8 mouse cellular contexts compared by ENCODE assay signal in the genomic region with DNA sequence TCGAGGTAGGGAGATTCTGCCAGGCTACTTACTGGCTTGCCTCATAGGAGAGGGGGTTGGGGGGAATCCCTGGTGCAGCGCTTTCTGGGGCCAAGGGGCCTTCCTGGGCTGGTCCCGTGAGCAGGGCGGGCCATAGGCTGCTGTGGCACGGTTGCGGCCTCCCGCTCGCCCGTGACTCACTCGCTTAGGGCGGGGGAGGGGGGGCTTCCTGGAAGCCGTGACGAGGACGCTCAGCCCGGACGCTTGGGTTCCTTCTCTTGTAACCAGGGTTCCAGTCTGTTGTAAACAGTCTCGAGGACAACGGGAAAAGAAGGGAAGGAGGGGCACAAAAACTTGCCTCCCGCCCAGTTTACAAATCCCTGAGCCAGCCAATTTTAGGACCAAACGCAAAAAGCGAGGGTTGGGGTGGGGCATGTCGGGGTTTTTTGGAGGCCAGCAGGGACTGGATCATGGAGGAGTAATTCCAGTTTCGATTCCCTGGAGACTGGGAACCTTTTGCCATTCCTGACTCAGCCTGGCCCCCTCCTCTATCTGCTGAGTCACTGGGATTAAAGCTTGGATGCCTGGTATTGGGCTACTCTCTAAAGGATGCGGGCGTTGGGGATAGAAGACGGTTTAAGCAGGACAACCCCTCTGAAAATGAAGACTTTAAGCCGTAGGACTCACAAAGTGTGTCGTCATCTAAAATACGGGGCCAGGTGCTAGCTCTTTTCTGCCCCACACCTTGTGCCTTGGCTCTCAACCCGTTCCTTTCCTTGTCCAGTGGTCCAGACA. TPM values are rescaled to one million over a fixed set of nuclear protein-coding genes. Genes with fewer than 3 reads are reported as not detected.
DNase-seq lines count a peak whose midpoint lies in the region; ATAC-seq lines count a peak whose summit lies in the region.

No protein-coding gene starts in this region.

- peaks cover 91% of the 10 kb centered on the region for H3K4me1 ChIP-seq in erythroblast, embryonic 14.5 days (ENCODE audit: control insufficient read depth)
- peaks cover 77% of the 10 kb centered on the region for H3K4me1 ChIP-seq in embryonic facial prominence, embryonic 15.5 days
- peaks cover 66% of the 10 kb centered on the region for H3K4me1 ChIP-seq in midbrain, embryonic 10.5 days

- H3K4me2 ChIP-seq in embryonic facial prominence, embryonic 15.5 days (replicated peaks), result peak overlapping the region; percentile 73

- peak; percentile 87 to 89 for DNase-seq in heart, postnatal 10 days
- DNase-seq in kidney, postnatal 4 days, result peak; percentile 77 to 86
- DNase-seq in midbrain, embryonic 10.5 days (ENCODE audit: low spot score), result peak; percentile 49
- peak; percentile 80 to 87 for DNase-seq in spleen, postnatal 4 days (ENCODE audit: low spot score in 2 of 2)
- no peak for DNase-seq in layer of hippocampus, postnatal 36 days

- ATAC-seq in erythroblast, adult 5-6 weeks (replicated peaks; ENCODE audit: low FRiP score, poor library complexity, severe bottlenecking), result no peak
- ATAC-seq in embryonic facial prominence, embryonic 15.5 days (ENCODE audit: insufficient number of reproducible peaks, low FRiP score, low TSS enrichment, low read depth), result peak; percentile 59

- H3K27me3 ChIP-seq in erythroblast, embryonic 14.5 days (ENCODE audit: control insufficient read depth), result peaks cover 5% of the 10 kb centered on the region
- no peaks in the 10 kb centered on the region for H3K27me3 ChIP-seq in embryonic facial prominence, embryonic 15.5 days
- H3K27me3 ChIP-seq in midbrain, embryonic 10.5 days (ENCODE audit: low read depth, poor library complexity, severe bottlenecking), result peaks cover 17% of the 10 kb centered on the region

- peak overlapping the region; percentile 39 for H3K9ac ChIP-seq in embryonic facial prominence, embryonic 15.5 days

- peaks cover 21% of the 10 kb centered on the region for H3K36me3 ChIP-seq in erythroblast, embryonic 14.5 days (ENCODE audit: control insufficient read depth)
- peaks cover 20% of the 10 kb centered on the region; the same call in 1 of the 2 replicates for H3K36me3 ChIP-seq in embryonic facial prominence, embryonic 15.5 days
- H3K36me3 ChIP-seq in midbrain, embryonic 10.5 days, result peaks cover 20% of the 10 kb centered on the region

- H3K4me3 ChIP-seq in erythroblast, embryonic 14.5 days (replicated peaks), result peak overlapping the region; percentile 62
- H3K4me3 ChIP-seq in embryonic facial prominence, embryonic 15.5 days (replicated peaks), result peak overlapping the region; percentile 39
- H3K4me3 ChIP-seq in midbrain, embryonic 10.5 days, result peak overlapping the region; percentile 47

- H3K9me3 ChIP-seq in erythroblast, embryonic 14.5 days (ENCODE audit: control insufficient read depth, low read length), result no peaks in the 10 kb centered on the region
- no peaks in the 10 kb centered on the region for H3K9me3 ChIP-seq in embryonic facial prominence, embryonic 15.5 days (replicated peaks)
- no peaks in the 10 kb centered on the region for H3K9me3 ChIP-seq in midbrain, embryonic 10.5 days (replicated peaks)

- intact Hi-C loops in heart, postnatal 10 days (cut with DNase I), result no loop called here

- 2% methylated on average over 30 of the region's 30 CpGs for WGBS in embryonic facial prominence, embryonic 15.5 days
- 6% methylated on average over 30 of the region's 30 CpGs for WGBS in midbrain, embryonic 10.5 days

- H3K27ac ChIP-seq in embryonic facial prominence, embryonic 15.5 days (replicated peaks), result peak overlapping the region; percentile 98
- H3K27ac ChIP-seq in midbrain, embryonic 10.5 days (replicated peaks), result peak overlapping the region; percentile 83

RNA-seq across cellular contexts. Expression of gene Zfp36, which starts 1.2 kb away (rescaled TPM):
- polyA plus RNA-seq in erythroblast, embryonic 14.5 days (2012), result 2.3 and 2.8 TPM in 2 replicates
- 47.0 and 53.2 TPM in 2 replicates for total RNA-seq in erythroblast, adult 5-6 weeks (2015; ENCODE audit: low replicate concordance)
- 7.7 and 15.1 TPM in 2 replicates for total RNA-seq in erythroblast, adult 5-6 weeks (2017; ENCODE audit: low replicate concordance)
- 20.2 and 23.5 TPM in 2 replicates for polyA plus RNA-seq in embryonic facial prominence, embryonic 15.5 days (2015; fragmentation: Nextera tagmentation; extraction: Ambion mirVana)
- 10 to 100 TPM; 12.7 to 15.8 TPM for total RNA-seq in heart, postnatal 10 days (2021)
- 4.6 and 5.1 TPM in 2 replicates for polyA plus RNA-seq in midbrain, embryonic 10.5 days (2016; fragmentation: Nextera tagmentation; extraction: Ambion mirVana)
- 1 to 10 TPM; 3.1 to 3.9 TPM for total RNA-seq in layer of hippocampus, postnatal 36 days (2021)

RNA-seq across cellular contexts. Expression of gene Plekhg2, which starts 8.8 kb away (rescaled TPM):
- 0.45 and 0.53 TPM in 2 replicates for polyA plus RNA-seq in erythroblast, embryonic 14.5 days (2012)
- total RNA-seq in erythroblast, adult 5-6 weeks (2015; ENCODE audit: low replicate concordance), result 4.4 and 6.1 TPM in 2 replicates
- 0.98 and 4.1 TPM in 2 replicates for total RNA-seq in erythroblast, adult 5-6 weeks (2017; ENCODE audit: low replicate concordance)
- 66.8 and 76.1 TPM in 2 replicates for polyA plus RNA-seq in embryonic facial prominence, embryonic 15.5 days (2015; fragmentation: Nextera tagmentation; extraction: Ambion mirVana)
- 10 to 100 TPM; 36.0 to 42.3 TPM for total RNA-seq in heart, postnatal 10 days (2021)
- polyA plus RNA-seq in midbrain, embryonic 10.5 days (2016; fragmentation: Nextera tagmentation; extraction: Ambion mirVana), result 69.7 and 82.9 TPM in 2 replicates
- total RNA-seq in layer of hippocampus, postnatal 36 days (2021), result 1 to 10 TPM; 5.5 to 7.4 TPM

RNA-seq across cellular contexts. Expression of gene Med29, which starts 11.3 kb away (rescaled TPM):
- 2.2 and 2.5 TPM in 2 replicates for polyA plus RNA-seq in erythroblast, embryonic 14.5 days (2012)
- 6.3 and 9.0 TPM in 2 replicates for total RNA-seq in erythroblast, adult 5-6 weeks (2015; ENCODE audit: low replicate concordance)
- 3.4 TPM in 1 of 2 replicates, not detected in the other for total RNA-seq in erythroblast, adult 5-6 weeks (2017; ENCODE audit: low replicate concordance)
- 47.7 and 52.1 TPM in 2 replicates for polyA plus RNA-seq in embryonic facial prominence, embryonic 15.5 days (2015; fragmentation: Nextera tagmentation; extraction: Ambion mirVana)
- total RNA-seq in heart, postnatal 10 days (2021), result 10 to 100 TPM; 20.7 to 22.6 TPM
- polyA plus RNA-seq in midbrain, embryonic 10.5 days (2016; fragmentation: Nextera tagmentation; extraction: Ambion mirVana), result 58.9 and 61.0 TPM in 2 replicates
- total RNA-seq in layer of hippocampus, postnatal 36 days (2021), result 10 to 100 TPM; 18.3 to 19.6 TPM

RNA-seq across cellular contexts. Expression of gene Paf1, which starts 11.5 kb away (rescaled TPM):
- 5.1 and 6.7 TPM in 2 replicates for polyA plus RNA-seq in erythroblast, embryonic 14.5 days (2012)
- total RNA-seq in erythroblast, adult 5-6 weeks (2015; ENCODE audit: low replicate concordance), result 26.1 and 32.9 TPM in 2 replicates
- 16.7 and 24.7 TPM in 2 replicates for total RNA-seq in erythroblast, adult 5-6 weeks (2017; ENCODE audit: low replicate concordance)
- polyA plus RNA-seq in embryonic facial prominence, embryonic 15.5 days (2015; fragmentation: Nextera tagmentation; extraction: Ambion mirVana), result 78.9 and 84.9 TPM in 2 replicates
- 10 to 100 TPM; 41.7 to 51.2 TPM for total RNA-seq in heart, postnatal 10 days (2021)
- 89.8 and 90.8 TPM in 2 replicates for polyA plus RNA-seq in midbrain, embryonic 10.5 days (2016; fragmentation: Nextera tagmentation; extraction: Ambion mirVana)
- total RNA-seq in layer of hippocampus, postnatal 36 days (2021), result 10 to 100 TPM; 68.9 to 70.1 TPM

RNA-seq across cellular contexts. Expression of gene Rps16, which starts 30.8 kb away (rescaled TPM):
- 212 and 288 TPM in 2 replicates for polyA plus RNA-seq in erythroblast, embryonic 14.5 days (2012)
- 649 and 667 TPM in 2 replicates for total RNA-seq in erythroblast, adult 5-6 weeks (2015; ENCODE audit: low replicate concordance)
- 67.6 and 181 TPM in 2 replicates for total RNA-seq in erythroblast, adult 5-6 weeks (2017; ENCODE audit: low replicate concordance)
- 1,000 and 1,004 TPM in 2 replicates for polyA plus RNA-seq in embryonic facial prominence, embryonic 15.5 days (2015; fragmentation: Nextera tagmentation; extraction: Ambion mirVana)
- 100 to 1,000 TPM; 768 to 852 TPM for total RNA-seq in heart, postnatal 10 days (2021)
- 726 and 912 TPM in 2 replicates for polyA plus RNA-seq in midbrain, embryonic 10.5 days (2016; fragmentation: Nextera tagmentation; extraction: Ambion mirVana)
- total RNA-seq in layer of hippocampus, postnatal 36 days (2021), result 100 to 1,000 TPM; 454 to 471 TPM

Comparison
In these comparisons a context has a peak if more than half of its experiments do, and no peak if none do; other contexts are left out.
1. DNase-seq: peak in heart, postnatal 10 days (2 of 2), kidney, postnatal 4 days (2 of 2), midbrain, embryonic 10.5 days (single experiment) and spleen, postnatal 4 days (2 of 2); none in layer of hippocampus, postnatal 36 days (0 of 2).
2. RNA of gene Plekhg2, which starts 8.8 kb away (total RNA-seq): 36.0 to 42.3 TPM in heart, postnatal 10 days; 5.5 to 7.4 TPM in layer of hippocampus, postnatal 36 days and 0.98 to 6.1 TPM in erythroblast, adult 5-6 weeks; every median in the first group is over 4 times any median in the second.
3. Peak in every context shown above with its lines, with median percentiles within 50 percentile points of each other: H3K4me3 ChIP-seq.